Mouse (Mus musculus): ENCODE measurements at regions not wholly inside any gene's neighbourhood (a gene's known extent, or its start where the extent isn't known, plus 50 kb on each side); places are given as distances from the start of the nearest gene placed in this dataset.

DNA sequence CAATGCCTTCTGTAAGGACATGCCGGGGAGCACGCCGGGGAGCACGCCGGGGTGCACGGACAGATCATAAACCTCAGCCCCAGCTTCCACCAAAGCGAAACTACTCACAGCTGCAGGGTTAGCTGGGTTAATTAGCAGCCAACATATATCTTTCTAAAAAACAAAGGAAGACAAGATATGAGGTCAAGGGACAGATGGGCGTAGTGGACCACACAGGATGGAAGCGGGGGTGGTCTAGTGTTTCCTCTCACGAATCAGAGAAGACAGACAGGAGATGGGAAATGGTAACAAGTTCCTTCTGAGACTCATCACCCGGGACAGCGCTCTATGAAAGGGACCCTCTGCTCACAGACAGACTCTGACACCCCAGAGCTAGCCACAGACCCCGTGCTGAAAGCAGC is 60.0 kb upstream of the Ajap1 start:
- no peak for DNase-seq (ENCODE audit: low read depth, low spot score)

DNA sequence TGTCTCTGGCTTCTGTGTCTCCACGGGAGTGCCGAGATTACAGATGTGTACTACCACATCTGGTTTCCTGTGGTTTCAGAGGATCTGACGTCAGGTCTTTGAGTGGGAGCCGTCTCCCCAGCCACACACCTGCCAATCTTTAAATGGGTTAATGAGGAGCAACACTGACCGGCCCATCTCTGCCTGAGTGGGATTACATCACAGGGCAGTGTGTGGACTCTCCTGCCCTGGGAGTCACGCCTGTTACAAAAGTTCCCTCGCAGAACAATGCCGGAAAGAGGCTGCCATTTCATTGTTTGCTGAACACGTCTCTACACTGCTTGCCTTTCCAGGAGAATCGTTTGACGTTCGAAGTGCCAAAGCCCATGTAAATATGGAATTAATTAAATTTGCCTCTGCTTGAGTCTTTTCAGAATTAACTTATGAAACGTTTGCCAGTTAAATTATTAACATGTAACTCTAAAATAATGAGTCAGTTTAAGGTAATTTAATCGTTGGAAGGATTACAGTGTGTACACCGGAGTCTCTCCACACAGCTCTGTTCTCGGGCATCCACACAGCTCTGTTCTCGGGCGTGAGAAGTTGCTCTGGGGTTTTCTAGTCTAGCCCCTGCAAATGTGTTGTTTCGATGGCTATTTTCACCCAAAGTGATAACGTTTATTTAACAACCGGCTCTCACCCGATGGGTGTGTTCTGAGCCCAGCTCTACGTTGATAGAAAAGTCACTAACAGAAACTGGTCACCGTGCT is 61.5 kb upstream of the Ajap1 start:
- no peak for DNase-seq (ENCODE audit: low read depth, low spot score)

DNA sequence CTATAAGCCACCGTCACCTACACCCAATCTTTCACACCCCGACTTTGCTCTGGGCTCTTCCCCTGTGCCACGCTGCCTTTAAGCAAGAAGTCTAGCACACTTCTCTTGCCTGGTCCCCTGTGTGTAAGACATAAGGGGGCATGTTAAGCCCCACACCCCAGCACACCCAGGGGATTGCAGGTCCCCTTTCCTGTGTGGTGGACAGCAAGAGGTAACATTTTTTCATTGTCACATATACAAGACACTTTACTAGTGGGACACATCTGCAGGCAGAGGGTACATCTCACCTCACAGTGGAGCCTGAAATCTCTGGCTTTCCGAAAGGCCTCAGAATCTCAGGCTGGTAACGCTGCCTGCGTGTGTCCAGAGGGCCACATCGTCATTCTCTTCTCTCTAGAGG is 64.1 kb upstream of the Ajap1 start:
- DNase-seq (ENCODE audit: low read depth, low spot score) = no peak

DNA sequence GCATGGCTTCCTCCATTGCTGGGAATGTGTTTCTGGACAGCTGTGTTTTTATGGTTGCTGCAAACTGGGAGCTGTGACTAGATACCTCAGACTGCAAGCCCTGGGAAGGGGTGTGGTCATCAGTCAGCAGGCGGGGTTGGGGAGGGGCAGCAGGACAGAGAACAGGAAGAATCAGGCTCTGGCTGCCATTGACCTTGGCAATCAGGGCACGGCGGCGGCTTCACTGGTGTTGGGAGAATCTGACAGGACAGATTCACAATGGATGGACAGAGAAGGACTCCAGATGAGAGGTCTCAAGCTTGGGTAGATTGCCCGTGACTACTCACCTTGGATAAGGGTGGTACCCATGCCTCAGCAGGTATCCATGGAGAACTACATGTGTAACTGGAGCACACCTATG is 64.5 kb upstream of the Ajap1 start:
- no peak for DNase-seq (ENCODE audit: low read depth, low spot score)

DNA sequence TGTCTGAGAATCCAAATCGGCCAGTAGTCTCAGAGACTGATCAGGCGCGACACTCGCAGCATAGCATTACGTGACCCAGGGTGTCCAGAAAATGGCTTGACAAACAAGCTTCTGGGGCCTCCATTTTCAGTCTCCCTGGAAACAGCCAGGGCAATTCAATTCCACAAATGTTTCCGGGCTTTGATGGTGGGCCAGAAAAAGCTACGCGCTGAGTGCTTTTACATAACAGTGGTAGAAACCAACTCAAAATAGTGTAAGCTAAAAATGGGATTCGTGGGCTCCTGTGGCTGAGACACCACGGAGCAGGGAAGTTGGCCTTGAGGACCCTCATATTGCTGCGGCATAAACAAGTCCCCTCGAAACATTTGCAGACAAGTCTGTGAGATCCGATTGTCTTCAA is 65.3 kb upstream of the Ajap1 start:
- no peak for DNase-seq (ENCODE audit: low read depth, low spot score)

DNA sequence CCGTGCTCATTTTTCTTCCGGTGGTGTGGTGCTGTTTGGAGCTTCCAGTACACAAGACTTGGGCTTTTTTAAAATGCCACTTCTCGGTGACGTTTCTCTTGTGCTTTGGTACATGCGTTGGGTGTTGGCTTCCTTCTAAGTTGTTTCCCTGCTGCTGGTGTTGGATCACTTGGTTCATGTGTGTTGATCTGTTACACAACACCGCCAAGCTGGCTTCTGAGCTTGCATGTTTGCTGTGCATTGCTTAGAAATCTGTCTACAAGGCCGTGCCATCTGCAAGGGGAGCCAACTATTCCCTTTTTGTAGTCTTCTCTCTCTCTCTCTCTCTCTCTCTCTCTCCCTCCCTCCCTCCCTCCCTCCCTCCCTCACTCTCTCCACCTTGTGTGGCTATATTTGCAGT is 68.7 kb upstream of the Ajap1 start:
- no peak for DNase-seq (ENCODE audit: low read depth, low spot score)

DNA sequence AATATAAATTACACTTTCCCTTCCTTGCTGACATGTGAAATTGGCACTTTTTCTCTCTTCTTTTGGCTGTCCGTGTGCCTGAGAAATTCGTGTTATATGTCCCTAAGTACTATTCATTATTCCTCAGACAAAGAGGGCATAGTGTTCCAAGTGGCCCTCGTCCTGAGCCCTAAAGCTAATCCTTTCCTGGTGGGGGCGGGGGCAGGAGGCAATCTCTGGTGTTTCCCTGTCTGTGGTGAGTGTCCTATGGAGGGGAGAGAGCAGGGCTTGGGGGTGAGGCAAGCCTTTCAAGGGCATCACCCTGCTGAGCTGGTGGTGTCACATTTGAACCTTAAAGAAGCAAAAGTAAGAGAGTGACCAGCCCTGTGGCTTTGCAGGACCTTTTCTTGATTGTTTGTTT is 69.9 kb upstream of the Ajap1 start:
- DNase-seq (ENCODE audit: low read depth, low spot score) = no peak

DNA sequence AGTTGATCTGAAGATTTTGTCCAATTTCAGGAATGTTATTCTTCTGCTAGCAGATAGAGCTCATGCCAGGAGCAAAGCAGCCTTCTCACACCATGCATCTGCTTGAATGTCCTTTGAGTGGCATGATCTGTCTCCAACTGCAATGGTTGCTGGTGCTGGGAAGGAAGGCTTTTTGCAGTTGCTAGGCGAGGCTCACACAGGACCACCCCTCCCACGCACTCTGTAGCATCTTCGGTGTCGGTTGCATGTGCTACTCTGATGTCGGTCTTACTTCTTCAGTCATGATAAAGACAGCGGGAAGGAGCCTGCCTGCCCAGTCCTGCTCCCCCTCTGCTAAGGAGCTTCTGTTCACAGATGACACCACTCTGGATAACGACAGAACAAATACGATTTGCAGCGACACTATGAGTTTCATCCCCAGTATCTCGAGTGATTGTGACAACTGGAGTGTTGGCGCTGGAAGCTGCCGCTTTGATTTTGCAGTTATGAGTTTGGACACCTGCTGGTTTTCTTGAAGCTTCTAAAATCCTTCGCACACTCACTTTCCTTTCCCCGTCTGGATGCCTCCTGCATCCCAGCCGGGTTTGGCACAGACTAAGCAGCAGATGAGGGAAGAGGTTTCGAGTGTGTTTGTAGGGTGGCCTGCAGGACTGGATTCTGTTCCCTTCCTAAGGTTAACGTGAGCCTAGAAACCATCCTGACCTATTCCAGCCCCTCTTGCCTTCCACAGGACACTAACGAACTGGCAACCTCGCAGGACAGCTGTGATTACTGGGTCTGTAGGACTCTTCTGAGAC is 75.4 kb upstream of the Ajap1 start:
- no peak for DNase-seq (ENCODE audit: low read depth, low spot score)

DNA sequence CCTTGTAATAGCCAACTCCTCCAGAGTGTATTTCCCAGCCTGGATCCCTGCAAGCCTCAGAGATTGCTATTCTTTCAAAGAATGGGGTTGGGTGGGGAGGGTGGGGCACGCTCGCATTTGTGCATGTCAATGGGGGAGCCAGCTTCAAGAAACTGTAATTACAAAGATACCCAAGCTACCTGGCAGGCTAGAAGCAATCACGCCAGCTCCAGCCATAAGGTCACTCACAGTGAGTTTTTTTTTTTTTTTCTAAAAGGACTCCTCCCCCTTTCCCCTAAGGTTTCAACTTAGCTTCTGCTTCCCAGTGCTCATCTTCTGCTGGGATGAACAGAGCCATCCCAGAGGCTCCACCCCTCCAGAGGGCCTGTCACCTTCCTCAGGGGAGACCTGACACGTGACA is 77.0 kb upstream of the Ajap1 start:
- DNase-seq (ENCODE audit: low read depth, low spot score) = no peak

DNA sequence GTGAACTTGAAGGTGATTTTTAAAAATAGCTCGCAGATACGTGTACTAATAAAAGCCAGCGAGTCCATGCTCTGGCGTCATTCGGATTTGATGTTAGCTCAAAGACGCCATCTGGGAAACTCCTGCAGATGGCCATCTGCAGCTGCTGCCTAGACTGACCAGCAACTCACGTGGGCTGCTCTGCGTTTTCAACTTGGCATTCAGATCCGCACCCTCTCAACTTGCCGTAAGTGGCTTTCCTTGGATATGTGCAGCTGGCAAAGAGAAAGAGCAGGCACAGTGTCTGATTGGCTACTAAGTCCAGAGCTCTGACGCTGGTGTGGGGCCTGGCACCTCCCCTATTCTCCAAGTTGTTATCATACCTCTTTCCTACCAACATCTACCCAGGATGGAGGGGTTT is 77.6 kb upstream of the Ajap1 start:
- no peak for DNase-seq (ENCODE audit: low read depth, low spot score)

DNA sequence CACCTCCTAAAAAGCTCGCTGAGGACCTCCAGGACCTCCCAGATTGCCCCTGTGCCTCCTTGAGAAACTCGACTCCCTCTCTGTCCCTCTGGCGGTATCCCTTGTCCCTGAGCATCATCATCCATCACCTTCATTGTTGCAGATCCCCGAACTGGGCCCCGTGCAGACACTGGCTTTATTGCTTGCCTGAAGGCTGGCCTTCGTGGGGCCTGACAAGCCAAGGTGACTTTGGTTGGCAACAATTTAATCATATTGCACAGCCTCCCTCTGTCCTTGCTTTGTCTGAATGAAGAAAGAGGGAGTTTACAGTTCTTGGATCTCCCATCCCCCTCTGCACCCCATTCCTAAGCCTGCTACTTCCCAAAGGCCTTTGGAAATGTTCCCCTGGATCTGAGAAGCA is 78.3 kb upstream of the Ajap1 start:
- DNase-seq (ENCODE audit: low read depth, low spot score) = no peak

DNA sequence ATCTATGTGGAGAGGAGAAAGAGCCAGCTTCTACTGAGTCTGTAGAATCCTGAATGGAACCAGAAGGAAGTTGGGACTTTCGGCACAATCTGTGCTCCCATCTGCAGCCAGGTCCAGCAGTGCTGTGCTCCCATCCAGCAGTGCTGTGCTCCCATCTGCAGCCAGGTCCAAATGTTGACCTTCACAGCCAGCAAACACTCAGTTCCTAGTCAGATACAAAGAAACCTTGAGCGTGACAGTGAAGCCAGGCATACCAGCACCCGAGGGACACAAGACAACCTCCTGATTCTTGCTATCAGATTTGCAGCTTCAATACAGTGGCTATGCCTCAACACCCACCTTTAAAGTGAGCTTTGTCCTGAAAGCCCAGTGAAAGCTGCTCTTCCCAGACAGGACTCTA is 79.4 kb upstream of the Ajap1 start:
- DNase-seq (ENCODE audit: low read depth, low spot score) = no peak

DNA sequence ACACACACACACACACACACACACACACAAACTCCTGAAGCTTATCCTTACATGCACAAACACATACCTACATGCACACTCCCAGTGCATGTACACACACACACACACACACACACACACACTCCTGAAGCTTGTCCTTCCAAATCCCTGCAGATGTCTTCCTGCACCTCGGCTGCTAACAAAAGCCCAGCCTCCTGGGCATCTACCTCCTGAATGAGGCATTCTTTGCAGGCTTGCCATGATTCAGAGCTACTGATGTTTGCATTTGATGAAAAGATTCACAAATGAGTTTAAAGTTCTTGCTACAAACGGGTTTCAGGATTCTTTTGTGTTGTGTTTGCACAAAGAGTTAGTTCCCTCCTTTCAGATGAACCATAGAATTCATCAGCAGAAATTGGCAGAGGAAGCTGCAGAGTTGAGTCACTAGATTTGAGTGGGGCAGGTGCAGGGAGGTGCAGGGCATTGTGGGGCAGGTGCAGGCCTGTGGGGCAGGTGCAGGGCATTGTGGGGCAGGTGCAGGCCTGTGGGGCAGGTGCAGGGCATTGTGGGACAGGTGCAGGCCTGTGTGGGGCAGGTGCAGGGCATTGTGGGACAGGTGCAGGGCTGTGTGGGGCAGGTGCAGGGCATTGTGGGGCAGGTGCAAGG is 84.8 kb upstream of the Ajap1 start:
- no peak for DNase-seq (ENCODE audit: low read depth, low spot score)

DNA sequence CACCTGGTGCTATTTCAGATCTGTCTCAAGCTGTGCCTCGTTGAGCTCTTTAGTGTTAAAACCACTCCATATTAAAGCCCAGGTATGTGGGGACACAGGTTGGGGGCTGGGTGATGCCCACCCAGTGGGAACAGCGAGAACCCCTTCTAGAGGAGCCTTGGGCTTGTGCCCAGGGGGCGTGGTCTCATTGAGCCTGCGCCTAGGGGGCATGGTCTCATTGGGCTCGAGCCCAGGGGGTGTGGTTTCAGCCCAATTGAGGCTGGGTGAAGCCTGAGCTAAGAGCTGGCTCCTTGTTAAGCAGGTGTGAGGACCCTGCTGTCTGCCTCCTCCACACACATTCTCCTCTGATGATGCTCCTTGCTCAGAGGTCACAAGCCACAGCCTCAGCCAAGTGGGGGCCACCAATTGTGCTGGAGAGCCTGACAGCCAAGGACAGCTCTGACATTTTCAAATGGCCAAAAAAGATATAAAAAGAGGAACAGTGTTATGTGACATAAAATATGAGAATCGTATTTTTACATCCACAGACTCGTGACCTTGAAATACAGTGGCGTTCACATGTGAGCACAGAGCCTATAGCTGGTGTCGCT is 90.7 kb upstream of the Ajap1 start:
- no peak for DNase-seq (ENCODE audit: low read depth, low spot score)

DNA sequence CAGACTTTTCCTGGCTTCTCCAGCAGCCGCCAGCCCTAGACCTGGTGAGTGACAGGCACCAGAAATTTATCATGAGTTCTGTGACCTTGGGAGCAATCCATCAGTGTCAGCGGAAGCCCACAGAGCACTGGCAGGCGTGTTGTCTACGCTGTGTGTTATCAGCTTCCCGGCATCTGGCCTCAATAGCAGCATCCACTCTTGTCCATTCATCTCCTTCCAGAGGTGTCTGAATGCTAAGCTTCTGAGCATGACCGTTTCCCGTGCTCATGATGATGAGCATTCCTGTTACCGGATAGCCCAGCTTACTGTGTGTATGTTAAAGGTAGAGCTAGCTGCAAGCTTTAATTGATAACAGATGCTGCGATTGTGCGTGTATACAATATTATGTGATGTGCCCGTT is 110.7 kb upstream of the Ajap1 start:
- no peak for DNase-seq (ENCODE audit: low read depth, low spot score)

DNA sequence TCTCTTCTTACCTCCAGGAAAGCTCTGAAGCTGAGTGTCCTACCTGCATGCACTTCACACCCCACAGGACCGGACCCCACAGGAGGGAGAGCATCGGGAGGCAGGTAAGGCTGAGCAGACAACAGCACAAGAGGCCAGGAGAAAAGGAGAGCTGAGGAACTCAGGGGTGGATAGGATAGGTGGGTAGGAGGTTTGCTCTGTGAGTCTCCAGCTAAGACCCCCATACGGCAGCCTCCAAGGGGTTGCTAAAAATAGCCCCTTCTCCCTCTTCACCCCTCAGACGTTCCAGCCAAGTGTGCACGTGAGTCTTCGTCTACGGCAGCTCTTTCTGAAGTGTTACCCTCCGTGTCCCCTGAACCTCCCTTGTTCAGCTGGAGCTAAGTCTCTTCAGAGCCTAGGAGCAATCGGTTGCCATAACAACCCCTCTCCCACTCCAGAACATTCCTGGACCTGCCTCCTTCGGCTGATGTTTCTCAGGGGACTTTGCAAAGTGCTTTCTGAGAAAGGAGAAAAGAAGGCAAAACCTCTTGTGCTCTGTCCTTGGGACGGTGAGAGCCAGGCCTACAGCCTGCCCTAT is 117.3 kb upstream of the Ajap1 start:
- DNase-seq (ENCODE audit: low read depth, low spot score) = no peak

DNA sequence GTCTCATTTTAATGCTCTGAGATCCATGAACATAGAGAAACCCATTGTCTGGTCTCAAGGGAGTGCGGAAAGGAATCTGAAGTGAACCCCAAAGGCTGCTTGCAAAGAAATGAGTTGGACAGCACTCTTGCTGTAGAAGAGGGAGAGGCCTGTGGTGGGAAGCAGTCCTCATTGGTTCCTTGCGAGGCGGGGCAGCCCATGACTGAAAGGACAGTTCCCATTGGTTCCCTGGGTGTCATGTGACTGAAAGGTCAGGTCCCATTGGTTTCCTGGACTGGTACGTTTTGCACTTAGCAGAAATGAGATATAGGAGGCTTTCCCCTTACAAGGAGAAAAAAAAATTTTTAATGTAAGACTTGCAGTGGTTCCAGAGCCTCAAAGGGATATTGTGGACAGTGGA is 119.9 kb upstream of the Ajap1 start:
- no peak for DNase-seq (ENCODE audit: low read depth, low spot score)

DNA sequence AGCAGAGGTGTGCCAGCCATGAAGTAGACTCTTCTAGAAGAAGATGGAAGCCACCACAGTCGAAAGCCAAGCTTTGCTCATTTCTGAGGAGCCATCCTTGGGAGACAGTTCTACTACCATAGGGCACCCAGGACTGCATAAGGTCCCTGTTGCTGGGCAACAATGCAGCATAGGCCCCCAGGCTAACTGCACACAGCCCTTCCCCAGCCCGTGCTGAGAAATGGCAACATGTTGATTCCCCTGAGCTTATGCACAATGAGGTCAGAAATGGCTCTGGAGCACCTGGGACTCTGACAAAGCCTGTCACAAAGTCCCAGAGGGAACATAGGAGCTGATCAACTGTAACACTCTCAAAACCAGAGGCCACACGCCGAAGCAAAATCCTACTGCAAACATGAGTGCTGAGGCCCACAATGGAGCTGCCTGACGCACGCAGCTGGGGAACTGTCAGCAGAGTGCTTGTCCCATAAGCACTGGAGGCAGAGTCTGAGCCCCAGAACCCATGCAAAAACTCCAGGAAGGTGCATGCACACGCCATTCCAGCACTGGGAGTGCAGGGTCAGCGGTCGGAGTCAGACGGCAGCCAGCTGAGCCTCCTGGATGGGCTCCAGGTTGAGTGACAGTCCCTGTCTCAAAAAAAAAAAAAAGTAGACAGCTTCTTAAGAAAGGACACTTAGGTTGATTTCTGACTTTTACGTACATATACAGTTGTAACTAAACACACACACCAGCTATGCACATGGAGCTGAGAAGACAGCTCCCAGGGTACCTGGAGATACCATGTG is 120.6 kb upstream of the Ajap1 start:
- no peak for DNase-seq (ENCODE audit: low read depth, low spot score)

DNA sequence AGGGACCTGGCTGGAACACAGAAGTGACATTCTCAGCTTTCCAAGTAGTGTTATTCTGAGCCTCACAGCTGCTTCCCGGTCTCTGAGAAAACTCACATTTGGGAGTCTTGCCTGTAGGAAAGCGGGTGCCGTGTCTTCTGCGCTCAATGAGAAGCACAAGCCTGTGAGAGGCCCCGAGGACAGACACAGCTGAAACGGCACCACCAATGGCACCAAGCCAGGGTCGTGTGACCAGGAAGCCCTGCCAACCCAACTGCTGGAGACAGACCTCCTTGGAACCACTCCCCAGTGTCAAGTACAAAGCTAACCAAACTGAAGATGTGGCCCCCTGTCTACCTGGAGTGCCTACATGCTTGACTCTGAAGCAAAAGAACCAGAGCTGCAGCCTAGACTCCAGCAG is 121.3 kb upstream of the Ajap1 start:
- DNase-seq (ENCODE audit: low read depth, low spot score) = no peak

DNA sequence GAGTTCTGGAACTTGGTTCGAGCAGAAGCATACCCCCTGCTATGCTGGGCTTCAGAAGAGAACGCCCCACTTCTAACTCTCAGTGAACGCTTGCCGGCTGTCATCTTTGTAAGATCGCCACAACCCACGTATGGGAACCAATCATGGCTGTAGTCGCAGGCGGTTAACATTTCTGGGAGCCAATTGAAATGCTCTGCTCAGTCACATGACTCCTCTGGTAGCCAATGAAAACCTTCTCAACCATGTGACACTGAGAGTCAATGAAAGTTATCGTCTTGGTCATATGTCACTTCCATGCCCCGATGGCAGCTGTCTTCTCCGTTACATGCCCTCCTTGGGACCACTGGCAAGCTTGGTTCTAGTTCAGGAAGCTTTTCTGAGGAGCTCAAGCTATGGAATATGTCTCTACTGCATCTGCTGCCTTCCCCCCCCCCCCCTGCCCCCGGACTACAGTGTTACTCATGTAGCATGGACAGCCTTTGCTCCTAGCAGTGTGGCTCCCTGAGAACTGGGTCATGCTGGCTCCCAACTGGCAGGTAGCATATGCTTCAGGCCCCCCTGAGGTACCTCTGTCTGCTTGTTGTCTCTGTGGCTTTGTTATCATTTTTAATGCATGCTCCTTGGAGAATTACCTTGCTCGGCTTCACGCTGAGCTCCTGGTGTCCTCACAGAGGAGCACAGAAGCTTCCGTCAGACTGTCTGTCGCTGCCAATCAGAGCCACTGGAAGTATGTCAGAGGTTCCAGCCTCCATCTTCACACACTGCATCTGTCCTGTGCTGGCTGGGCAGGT is 122.3 kb upstream of the Ajap1 start:
- DNase-seq (ENCODE audit: low read depth, low spot score) = no peak

DNA sequence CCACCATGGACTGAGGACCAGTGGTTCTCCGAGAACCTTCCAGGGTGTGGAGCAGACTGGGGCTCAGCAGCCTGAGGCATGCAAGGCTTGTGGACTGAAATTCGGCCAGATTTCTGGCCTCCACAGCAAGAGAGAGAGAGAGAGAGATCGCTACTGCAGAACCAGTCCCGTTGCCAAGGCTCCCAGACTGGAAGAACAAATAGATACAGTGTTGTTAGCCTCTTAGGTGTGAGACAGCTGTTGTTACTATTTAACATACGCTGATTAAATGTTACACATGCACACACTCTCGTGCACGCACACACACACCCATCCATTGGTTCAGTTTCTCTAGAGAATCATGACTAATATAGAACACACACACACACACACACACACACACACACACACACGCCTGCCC is 133.4 kb upstream of the Ajap1 start:
- DNase-seq (ENCODE audit: low read depth, low spot score) = no peak

Measured in 3T3-L1 (cell line).